Mouse (Mus musculus) urinary bladder, adult 2 months (tissue): ENCODE data around the gene Col27a1. TPM values are rescaled to one million over a fixed set of nuclear protein-coding genes. Genes with fewer than 3 reads are reported as not detected.

ENCODE experiments used
- DNase-seq: peaks from one replicate; pipeline ENCODE4 v3.0.0; 2022; ENCODE audit warnings: low spot score
- polyA plus RNA-seq: library from polyadenylated mRNA; depleted of rRNA; stranded (reverse); fragments of >200 nt; gene quantifications from 2 replicates; pipeline ENCODE4 v1.2.3, GENCODE M21; 2012

The Col27a1 gene
- polyA plus RNA-seq, 1 experiment = 13.3 TPM

DNA sequence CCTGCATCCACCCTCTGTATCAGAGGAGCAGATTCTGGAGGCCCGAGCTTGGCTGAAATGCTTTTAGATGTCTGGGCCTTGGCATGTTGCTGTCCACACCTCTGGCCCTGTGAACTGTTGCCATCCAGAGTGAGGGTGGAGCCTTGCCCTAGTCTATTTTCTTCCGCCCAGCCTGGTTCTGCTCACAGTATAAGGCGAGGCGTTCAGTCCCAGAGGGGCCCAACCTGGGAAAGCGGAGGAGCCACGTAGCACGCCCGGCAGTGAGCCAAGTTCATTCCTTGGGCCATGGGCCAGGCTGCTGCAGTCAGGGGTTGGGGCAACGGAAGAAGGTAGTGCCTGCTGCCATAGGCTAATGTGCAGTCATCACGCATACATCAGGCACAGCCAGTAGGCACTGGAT lies 46.7 kb downstream of the Col27a1 start:
- no peak for DNase-seq

- DNase-seq = no peak
These were observed 49.1 kb downstream of the Col27a1 start for GRCm38 (mm10) chr4:63262941-63263340.

DNA sequence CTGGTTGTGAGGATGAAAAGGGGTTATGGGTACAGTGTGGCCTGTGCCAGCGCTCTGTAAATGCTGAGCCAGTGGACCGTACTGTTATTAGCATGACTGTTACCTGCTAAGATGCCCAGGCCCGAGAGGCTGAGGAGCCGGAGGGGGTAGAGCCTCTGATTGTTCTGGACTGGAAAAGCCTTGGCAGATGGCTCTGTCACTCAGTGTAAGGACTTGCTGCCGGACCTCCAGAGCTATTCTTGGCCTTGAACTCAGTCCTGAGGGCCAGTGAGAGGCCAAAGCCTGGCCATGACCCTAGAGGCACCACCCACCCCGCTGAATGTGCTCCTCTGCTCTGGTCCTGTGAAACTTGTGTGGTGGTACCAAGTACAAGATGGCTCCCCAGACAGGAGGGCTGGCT lies 52.5 kb downstream of the Col27a1 start:
- no peak for DNase-seq

GRCm38 (mm10) chr4:63267121-63267520 lies 53.3 kb downstream of the Col27a1 start:
- no peak for DNase-seq

GRCm38 (mm10) chr4:63267586-63267985 lies 53.8 kb downstream of the Col27a1 start:
- DNase-seq = no peak

- no peak for DNase-seq
These were observed 55.0 kb downstream of the Col27a1 start for GRCm38 (mm10) chr4:63268777-63269176.

DNA sequence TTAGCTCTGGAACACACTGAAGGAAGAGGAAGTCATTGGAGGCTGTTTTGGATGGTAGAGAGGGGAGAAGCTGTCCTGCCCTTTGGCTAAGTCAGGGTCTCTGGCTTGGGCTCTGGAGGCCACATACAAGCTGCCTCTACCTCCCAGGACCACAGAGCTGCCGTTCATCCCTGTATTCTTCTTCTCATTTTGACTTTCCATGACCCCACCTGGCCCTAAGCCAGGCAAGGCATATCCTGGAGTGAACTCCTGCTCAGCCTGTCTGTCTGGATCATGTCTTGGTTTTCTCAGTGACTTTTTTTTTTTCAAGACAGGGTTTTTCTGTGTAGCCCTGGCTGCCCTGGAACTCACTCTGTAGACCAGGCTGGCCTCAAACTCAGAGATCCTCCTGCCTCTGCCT lies 60.7 kb downstream of the Col27a1 start:
- DNase-seq = no peak

DNA sequence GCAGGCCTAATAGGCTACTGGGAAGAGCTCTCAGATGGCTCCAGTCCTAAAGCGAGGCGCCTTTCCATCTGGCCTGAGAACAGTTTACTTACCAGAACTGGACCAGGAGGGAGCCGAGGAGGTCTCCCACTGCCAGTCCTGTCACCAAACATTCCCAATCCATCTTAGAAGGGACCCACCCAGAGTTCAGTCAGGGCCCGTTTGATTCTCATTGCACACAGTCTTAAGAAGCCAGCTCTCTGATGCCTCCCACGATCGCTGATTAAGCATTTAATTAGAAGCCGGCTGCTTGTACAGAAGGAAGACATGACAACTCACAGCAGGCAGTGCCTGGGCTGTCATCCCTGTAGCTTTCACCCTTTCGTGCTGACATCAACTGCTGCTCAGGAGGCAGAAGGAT lies 61.4 kb downstream of the Col27a1 start:
- DNase-seq = no peak

- DNase-seq = no peak
These were observed 62.8 kb downstream of the Col27a1 start for GRCm38 (mm10) chr4:63276571-63276970.

DNA sequence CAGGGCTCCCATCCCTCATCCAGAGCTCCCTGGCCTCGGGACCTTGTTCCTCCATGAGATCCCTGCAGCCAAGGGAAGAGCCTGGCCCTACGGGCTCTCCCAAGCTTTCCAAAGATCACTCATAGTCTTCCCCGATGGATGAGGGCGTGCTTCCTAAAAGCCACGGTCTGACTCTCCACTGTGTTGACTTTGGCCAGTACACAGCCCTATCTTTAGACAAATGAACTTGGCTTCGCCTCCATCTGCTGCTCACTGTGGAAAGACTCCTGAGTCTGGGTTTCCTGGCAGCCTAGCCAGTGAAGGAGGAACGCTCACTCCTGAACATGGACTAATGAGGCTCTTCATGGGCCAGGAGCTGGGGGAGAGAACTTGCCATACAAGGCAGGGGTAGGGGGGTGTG lies 65.0 kb downstream of the Col27a1 start:
- no peak for DNase-seq

DNA sequence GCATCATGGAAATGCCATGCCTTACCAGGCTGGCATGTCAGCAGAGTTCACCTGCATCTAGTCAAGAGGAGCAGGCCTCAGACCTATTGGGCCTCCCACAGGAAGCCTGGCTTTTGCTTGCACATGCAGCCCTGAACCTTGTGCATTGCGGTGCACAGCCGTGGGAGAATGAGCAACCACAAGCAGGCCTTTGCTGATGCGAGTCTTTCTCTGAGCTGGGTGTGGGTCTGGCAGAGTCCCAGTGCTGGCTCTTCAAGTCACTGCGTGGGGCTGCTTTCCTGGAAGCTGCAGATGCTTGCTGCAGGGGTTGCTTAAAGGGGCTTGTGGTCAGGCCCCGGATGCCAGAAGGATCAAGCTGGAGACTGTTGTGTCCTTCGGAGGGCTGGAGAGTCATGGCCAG lies 67.9 kb downstream of the Col27a1 start:
- no peak for DNase-seq

DNA sequence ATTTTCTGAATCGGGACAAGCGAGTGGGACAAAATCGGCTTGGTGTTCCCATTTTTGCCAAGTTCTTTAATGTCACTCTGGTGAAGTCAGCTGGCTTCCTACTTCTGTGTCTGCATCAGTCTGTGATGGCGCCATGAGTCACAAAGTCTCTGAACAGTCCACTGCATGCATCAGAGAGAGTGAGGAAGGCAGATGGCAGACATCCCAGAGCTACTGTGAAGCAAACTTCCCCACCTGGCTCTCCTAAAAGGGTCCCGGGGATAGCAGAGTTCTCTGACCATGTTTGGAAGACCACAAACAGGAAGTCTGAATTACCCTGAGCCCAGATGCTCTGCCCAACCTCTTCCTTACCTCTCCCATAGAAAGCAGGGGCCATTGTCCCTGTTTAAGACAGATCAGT lies 69.5 kb downstream of the Col27a1 start:
- no peak for DNase-seq

DNA sequence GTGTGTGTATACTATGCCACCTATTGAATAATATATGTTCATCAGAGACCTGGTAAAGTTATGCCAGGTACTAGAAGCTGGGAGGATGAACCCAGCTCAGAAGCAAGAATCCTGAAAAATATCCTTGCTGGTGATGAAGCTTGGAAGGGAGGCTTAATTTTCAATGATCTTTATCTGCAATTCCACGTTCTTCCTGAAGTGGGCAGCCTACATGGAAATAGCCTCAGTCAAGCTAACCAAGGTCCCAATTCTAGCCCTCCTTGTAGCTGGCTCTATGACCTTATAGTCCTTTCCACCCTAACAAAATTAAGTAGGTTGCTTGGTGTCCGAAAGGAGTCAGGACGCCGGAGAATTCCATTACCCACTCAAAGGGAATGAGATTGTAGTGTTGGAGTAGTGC lies 72.2 kb downstream of the Col27a1 start:
- no peak for DNase-seq

DNA sequence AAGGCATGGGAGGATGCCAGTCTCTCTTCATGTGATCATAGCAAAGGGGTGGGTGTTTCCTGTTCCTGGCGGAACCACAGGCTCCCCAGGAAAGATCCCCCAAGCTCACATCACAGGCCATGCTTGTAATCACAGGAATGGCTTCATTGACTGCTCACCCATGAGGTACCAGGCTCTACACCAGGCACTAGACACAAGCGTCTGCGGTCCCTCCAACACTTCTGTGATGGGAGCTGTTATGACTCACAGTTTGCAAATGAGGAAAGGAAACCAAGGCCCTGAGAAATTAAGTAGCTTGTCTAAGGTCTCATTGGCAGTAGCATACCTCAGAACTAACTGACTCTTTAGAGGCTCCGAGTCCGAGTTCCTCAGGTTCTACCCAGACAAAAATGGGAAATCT lies 74.7 kb downstream of the Col27a1 start:
- DNase-seq = no peak

GRCm38 (mm10) chr4:63290081-63290480 lies 76.3 kb downstream of the Col27a1 start:
- no peak for DNase-seq

DNA sequence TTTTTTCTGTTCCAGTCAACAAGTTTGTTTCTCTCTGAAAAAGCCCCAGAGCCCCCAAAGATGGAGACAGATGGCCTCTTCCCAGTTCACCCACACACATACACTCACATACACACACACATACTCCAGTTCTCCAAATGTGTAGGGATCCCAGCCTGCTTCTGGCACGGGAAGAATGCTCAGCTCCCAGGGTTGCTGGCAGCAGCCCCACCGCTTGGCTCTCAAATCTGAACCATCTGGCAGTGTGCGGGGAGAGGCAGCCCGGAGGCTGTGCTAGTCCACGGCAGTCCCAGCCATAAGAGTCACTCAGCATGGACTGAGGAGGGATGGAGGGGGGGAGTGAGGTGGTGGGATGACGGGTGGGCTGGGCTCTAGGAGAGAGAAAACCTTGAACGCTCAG lies 77.3 kb downstream of the Col27a1 start:
- DNase-seq = peak; percentile 35

DNA sequence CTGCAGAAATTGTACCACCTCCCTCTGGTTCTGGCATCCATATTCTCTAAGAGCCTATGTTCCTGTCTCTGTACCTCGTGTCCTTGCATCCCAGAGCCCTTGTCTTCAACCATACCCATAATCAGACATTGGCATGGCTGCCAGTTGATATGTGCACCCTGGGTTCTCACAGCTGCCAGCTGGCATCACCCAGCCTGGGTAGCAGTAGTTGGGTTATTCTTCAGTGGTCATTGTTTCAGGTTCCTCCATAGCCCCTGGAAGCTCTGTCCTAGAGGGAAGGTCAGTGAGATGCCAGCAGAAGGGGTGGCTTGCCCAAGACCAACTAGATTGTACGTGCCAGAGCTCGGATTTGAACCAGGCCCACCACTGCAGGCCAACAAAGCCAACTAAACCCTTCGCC lies 77.9 kb downstream of the Col27a1 start:
- no peak for DNase-seq

DNA sequence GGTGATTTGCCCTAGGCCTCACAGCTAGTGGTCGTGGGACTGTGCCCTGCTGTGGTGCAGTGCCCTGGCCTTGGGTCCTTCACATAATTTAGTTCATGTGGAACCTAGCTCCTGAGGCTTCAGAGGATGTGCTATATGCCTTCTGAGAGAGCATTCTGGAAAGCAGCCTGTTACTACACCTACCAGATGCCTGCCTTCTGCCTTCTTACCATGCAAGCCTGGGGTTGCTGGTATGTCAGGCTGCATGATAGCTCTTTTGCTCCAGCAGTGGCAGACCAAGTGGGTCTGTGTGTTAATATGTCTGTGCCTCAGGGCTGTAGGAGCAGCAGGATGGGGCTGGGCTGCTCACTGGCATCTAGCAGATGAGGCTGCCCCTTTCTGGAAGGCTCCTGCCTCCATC lies 81.8 kb downstream of the Col27a1 start:
- DNase-seq = no peak

DNA sequence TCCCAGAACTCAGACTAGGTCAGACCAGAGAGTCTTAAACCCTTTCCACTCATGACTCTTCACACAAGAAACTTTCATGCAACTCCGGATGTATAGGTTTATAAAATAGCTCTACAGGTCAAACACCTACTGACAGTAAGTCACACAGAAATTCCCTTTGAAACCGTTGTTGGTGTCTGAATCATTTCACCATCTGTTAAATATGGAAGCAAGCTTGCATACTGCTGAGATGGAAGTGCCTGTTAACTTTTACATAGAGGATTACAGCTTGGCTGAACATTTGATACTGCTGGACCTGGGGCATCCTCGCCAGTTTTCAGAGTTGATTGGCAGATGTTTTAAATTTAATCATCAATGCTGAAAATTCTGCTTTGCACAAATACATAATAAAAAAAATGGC lies 82.5 kb downstream of the Col27a1 start:
- no peak for DNase-seq

DNA sequence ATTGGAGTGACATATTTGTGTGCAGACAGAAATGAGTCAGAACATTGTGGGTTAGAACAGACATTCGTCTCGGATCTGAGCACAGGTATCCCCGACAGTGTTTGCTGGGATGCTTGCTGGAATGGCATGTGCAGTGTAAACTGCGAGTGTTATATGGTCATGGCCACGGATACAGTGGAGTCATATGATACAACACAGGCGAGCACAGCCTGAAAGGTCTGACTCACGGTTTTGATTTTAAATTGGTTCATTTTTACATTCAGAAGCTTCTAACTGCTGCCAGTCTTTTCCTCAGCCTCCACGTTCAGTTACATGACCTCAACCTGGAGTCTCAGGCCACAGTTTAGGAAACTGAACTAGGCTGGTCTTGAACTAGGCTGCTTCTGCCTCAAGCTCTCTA lies 83.1 kb downstream of the Col27a1 start:
- DNase-seq = no peak

DNA sequence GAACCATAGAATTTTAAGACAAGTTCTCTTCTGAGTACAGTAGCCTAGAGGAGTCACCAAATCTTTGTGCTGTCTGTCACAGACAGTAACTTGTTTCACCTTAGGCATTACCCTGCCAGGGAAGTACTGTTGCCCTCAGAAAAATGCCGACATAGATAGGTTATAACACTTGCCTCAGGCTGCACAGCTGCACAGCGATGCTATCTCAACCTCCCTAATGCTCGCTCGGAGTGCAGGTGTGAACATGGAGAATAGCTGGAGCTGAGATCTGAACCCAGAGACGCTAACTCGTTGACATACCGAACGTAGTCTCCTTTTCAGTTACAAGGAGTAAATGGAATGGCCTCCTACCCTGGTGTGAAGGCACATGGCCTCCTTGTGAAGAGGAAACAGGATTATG lies 84.4 kb downstream of the Col27a1 start:
- no peak for DNase-seq

GRCm38 (mm10) chr4:63302641-63303040 lies 88.8 kb downstream of the Col27a1 start:
- no peak for DNase-seq

GRCm38 (mm10) chr4:63307175-63308062 lies 93.6 kb downstream of the Col27a1 start:
- DNase-seq = peak; percentile 76

DNA sequence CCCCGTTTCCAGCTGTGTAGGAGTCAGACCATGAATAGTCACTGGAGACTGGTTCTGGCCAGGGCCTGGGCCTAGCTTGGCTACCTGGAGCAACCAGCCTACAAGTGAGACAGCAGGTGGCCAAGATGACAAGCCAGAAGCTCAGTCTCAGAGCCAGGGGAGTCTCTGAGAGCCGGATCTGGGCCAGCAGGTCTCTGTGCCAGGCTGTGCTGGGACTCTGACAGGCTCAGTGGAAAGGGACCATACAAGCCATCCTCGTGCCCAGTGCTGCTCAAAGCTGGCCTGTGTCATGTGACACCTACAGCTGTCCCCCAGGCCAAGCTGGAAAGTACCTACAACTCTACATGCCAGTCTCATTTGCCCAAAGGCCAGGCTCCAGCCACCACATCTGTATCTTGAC lies 94.5 kb downstream of the Col27a1 start:
- DNase-seq = no peak
